Mouse (Mus musculus) MEL-GATA-1-ER (cell line): ENCODE data around the gene Abca1.

Source experiments
- DNase-seq: peaks from one replicate; pipeline ENCODE4 v3.0.0-alpha.2; 2012; ENCODE audit warnings: low read depth; ENCODE audit errors: extremely low read depth

Abca1 gene

GRCm38 (mm10) chr4:53159767-53160166 lies at the start of gene Abca1:
Abca1 (minus strand) TSS chr4:53159895.
- DNase-seq, result peak; percentile 90

GRCm38 (mm10) chr4:53204482-53204881 lies 44.8 kb upstream of the Abca1 start:
- DNase-seq, result no peak

- DNase-seq, result peak; percentile 61
Observed at GRCm38 (mm10) chr4:53203595-53204400, 44.1 kb upstream of the Abca1 start.

- no peak for DNase-seq
Observed at GRCm38 (mm10) chr4:53200276-53200675, 40.6 kb upstream of the Abca1 start.

GRCm38 (mm10) chr4:53197842-53198241 lies 38.1 kb upstream of the Abca1 start:
- no peak for DNase-seq

- no peak for DNase-seq
Observed at GRCm38 (mm10) chr4:53196058-53196771, 36.5 kb upstream of the Abca1 start.

- no peak for DNase-seq
Observed at GRCm38 (mm10) chr4:53187071-53187470, 27.4 kb upstream of the Abca1 start.

- DNase-seq, result no peak
Observed at GRCm38 (mm10) chr4:53186573-53186972, 26.9 kb upstream of the Abca1 start.

- DNase-seq, result no peak
Observed at GRCm38 (mm10) chr4:53186141-53186540, 26.4 kb upstream of the Abca1 start.

- DNase-seq, result no peak
Observed at GRCm38 (mm10) chr4:53181479-53181878, 21.8 kb upstream of the Abca1 start.

GRCm38 (mm10) chr4:53179308-53179820 lies 19.7 kb upstream of the Abca1 start:
- DNase-seq, result no peak

GRCm38 (mm10) chr4:53178489-53178888 lies 18.8 kb upstream of the Abca1 start:
- no peak for DNase-seq

- no peak for DNase-seq
Observed at GRCm38 (mm10) chr4:53177696-53178095, 18.0 kb upstream of the Abca1 start.

- DNase-seq, result no peak
Observed at GRCm38 (mm10) chr4:53174906-53175305, 15.2 kb upstream of the Abca1 start.

- no peak for DNase-seq
Observed at GRCm38 (mm10) chr4:53170403-53170802, 10.7 kb upstream of the Abca1 start.

GRCm38 (mm10) chr4:53165231-53165630 lies 5.5 kb upstream of the Abca1 start:
- no peak for DNase-seq

GRCm38 (mm10) chr4:53159176-53159575 lies 519 bp downstream of the Abca1 start:
- no peak for DNase-seq

- DNase-seq, result peak; percentile 49
Observed at GRCm38 (mm10) chr4:53158634-53159033, 1.1 kb downstream of the Abca1 start.

GRCm38 (mm10) chr4:53155471-53155870 lies 4.2 kb downstream of the Abca1 start:
- no peak for DNase-seq

GRCm38 (mm10) chr4:53153711-53154110 lies 6.0 kb downstream of the Abca1 start:
- DNase-seq, result no peak

- no peak for DNase-seq
Observed at GRCm38 (mm10) chr4:53153061-53153460, 6.6 kb downstream of the Abca1 start.

GRCm38 (mm10) chr4:53152655-53153054 lies 7.0 kb downstream of the Abca1 start:
- DNase-seq, result no peak
